Mouse (Mus musculus): ENCODE measurements around the gene Gucy1b1.

DNA sequence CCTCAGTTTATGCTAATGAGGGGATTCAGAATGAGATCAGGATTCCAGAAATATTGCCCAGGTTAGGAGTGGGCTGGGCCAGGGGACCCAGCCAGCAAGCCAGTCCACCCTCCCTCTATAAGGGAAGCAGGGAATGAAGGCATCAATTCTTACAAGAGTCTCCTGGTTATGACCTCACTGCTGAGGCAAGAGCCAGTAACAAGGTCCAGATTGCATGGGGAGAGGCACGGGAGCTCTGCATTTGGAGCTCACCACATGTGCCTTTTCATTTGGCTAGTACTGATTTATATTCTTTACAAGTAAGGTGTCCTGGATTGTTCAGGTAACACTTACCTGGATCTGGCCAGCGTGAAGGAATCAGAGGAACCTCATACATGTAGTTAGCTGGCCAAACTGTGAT, 22.3 kb upstream of the Gucy1b1 start:
- no peak for TF ChIP-seq CTCF (IDR thresholded peaks at IDR 0.05; ENCODE audit: low read depth, low read length)
- no peak for TF ChIP-seq EP300 (IDR thresholded peaks at IDR 0.05; ENCODE audit: insufficient read depth, low read depth, low read length)
- TF ChIP-seq POLR2A (IDR thresholded peaks at IDR 0.05; ENCODE audit: insufficient read depth, low read length), result no peak

Measured in ES-Bruce4 (cell line).